Mouse (Mus musculus): Measurements from ENCODE around the gene Cog1. TPM values are rescaled to one million over a fixed set of nuclear protein-coding genes. Genes with fewer than 3 reads are reported as not detected.

Cog1 gene
- polyA plus RNA-seq (2017; shearing (Covaris generic)) = 64.7 TPM

DNA sequence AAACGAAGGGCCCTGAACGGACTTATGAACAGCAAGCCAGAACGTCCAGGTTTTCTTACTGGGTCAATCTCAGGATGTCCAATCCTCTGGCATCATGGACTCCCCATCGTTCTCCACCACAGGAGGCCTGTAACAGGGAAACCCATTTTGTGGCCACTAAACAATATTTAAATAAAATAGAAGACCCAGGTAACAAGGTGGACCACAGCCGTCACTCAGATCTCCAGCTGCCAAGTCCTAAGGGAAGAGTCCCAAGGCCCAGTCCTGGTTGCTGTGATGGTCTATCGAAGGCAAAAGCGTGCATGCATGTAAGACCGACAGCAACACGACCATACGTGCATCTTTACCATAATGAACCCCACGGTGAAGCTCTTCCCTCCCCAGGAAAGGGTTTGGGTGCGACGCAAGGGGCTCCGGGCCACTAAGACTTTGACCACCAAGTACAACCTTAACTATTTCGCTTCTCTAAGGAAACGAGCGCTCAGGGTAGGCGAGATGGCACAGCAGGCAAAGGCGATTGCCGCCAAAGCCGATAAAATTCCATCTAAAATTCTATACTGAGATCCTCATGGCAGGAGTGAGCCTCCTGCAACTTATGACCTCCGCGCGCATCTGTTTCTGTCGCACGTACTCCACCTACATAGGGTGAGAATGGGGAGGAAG is at the start of gene Cog1:
Cog1 (plus strand) TSS at position 480 of the 663 bp plus-strand sequence.

DNA sequence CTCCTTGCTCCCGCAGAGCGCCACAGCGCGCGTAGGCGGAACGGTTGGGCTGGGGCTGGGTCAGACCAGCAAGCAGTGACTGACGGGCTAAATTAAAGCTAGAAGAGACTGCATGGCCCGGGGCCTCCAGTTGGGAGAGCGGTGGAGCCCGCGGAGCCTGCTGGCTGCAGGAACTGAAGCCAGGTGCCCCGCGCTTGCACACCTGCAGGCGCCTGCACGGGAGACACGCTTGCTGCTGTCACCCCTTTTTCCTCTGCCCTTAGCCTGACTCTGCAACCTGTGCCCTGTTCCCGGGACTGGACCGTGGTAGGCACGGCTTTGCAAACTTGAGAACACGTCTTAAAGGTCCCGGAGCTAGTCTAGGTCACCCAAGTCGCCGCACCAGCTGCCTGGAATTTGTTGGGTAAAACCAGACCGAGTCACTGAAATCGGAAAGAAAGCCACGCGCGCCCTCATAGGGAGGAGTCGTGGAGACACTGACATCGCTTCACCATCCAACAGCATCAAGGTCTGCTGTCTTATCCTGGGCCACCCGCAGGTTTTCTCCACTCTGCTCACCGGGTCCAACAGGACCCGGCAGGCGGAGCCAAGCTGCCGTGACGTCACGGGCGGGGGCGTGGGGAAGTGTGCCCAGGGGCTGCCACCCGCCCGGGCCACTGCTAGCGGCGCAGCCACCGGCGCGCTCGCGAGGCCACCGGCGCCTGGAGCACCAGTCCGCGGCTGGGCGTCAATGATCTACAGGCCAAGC is 30.1 kb upstream of the Cog1 start, which contains the start of gene Sstr2:
Sstr2 (plus strand) TSS at position 671 of the 748 bp plus-strand sequence.

DNA sequence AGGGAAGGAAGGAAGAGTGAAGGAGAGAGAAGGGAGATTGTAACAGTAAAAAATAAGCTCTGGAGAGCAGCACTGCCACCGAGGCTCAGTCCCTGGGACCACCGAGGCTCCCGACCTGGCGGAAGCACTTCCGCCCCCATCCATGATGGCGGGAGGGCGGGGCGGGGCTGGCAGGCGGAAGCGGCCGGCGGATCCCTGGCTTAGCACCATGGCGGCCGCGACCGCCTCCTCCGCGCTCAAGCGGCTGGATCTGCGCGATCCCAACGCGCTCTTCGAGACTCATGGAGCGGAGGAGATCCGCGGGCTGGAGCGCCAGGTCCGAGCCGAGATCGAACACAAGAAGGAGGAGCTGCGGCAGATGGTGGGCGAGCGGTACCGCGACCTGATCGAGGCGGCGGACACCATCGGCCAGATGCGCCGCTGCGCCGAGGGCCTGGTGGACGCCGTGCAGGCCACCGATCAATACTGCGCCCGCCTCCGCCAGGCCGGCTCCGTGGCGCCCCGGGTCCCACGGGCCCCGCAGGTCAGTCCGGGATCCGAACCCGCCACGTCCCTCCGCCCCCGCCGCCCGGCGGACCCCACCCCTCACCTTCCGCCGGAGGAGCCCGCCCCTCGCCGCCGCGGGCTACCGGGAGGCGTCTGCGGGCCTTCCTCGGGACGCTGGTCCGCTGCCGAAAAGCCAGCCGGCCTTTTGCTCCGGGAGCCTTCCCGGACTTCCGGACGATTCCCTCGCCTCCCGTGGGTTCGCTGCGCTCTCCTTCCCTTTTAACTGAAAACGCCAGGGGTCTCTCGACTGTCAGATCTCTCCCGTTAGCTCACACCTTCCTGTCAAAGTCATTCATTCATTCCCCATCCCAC is 613 bp downstream of the Cog1 start, which contains the start of gene Slc39a11:
Slc39a11 (minus strand) TSS at position 727 of the 858 bp plus-strand sequence.

DNA sequence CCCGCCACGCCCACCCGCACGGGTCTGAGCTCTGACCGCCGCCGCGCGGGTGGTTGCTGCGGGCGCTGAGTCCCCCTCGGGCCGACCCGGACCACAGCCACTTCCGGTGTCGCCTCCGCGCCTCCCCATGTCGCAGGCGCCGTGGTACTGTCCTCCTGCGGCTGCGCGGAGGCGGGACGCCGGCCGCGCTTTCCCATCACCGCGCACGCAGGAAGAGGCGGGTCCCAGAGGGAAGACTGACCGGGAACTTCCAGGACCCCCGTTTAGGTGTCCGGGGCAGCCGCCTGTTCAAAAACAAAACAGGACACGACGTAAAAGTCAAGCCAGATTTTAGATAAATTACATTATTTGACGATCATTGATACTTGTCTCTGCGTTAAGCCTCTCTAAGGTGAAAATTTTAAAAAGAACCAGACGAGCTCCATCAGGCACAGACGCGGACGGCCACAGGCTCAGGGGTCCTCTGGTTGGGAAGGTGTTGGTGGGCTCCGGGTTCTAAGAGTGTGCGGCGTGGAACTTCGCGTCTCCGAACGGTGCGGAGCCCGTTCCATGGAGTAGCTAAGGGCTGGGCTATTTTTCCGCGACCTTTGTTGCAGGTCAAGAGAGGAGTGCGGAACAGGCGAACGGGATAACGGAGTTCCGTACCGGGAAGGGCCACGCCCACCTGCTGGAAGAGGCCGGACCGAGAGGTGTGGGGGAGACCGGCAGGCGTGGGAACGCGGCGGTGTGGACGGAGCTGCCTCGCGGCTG is 35.2 kb downstream of the Cog1 start, which contains the start of the genes Fam104a and D11Wsu47e:
Fam104a (minus strand) TSS at position 199 of the 750 bp plus-strand sequence.
D11Wsu47e (plus strand) TSS at position 456 of the 750 bp plus-strand sequence.

DNA sequence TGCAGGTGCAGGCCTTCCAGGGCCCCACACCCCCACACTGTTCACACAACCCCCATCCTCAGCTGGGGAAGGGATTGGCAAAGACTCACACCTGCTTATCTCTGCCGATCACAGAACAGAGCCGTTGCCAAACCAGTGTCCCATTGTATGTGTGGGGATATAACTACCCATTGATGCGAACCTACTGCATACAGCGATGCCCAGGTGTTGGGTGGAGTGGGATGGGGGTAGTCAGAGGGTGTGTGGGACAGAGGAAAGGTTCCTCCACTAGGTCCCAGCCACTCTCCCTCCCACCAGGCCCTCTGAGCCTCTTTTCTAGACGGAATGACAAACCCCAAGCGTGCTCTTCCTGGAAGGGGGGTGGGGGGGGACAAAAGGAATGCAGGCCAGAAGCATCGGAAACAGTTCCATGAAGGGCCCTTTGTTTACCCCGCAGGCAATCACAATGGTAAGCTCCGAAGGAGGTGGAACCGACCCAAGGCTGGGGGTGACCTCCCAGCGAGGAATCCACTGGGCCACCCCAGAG is 60.8 kb downstream of the Cog1 start, which contains the start of gene Cpsf4l:
Cpsf4l (minus strand) TSS at position 287 of the 526 bp plus-strand sequence.

Other genes with a start within 250 kb of the Cog1 start
- gene Sstr2, start 29.8 kb upstream of the Cog1 start, polyA plus RNA-seq (2017; shearing (Covaris generic)) = 0.22 TPM
- gene Slc39a11, start 910 bp downstream of the Cog1 start, polyA plus RNA-seq (2017; shearing (Covaris generic)) = 36.6 TPM
- gene Fam104a, start 35.0 kb downstream of the Cog1 start, polyA plus RNA-seq (2017; shearing (Covaris generic)) = 62.5 TPM
- gene D11Wsu47e, start 35.2 kb downstream of the Cog1 start, polyA plus RNA-seq (2017; shearing (Covaris generic)) = 18.6 TPM
- gene Cpsf4l, start 60.8 kb downstream of the Cog1 start, polyA plus RNA-seq (2017; shearing (Covaris generic)) = not detected
- 7.3 TPM for gene Cdc42ep4, start 102.7 kb downstream of the Cog1 start, polyA plus RNA-seq (2017; shearing (Covaris generic))

All from CD4-positive, CD25-positive, alpha-beta regulatory T cell (primary cell).